Mouse (Mus musculus) lung, postnatal 4 days (tissue): Measurements from ENCODE around the gene Dctpp1.

Experiments used
- DNase-seq, 2 experiments: peaks; one replicate each; pipeline ENCODE4 v3.0.0; 2021

The Dctpp1 gene

DNA sequence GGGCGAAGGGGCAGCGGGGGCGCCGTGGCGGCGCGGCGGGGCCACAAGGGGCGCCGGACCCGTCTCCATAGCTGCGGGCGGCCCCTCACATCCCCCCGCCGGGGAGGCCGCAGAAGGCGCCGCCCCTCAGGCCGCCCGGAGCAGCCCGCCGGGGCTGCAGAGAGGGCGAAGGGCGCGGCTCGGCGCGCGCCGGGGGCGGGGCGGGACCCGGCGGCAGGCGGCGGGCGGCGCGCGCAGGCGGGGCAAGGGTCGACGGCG, 52.3 kb downstream of the Dctpp1 start, which contains the start of gene Tbc1d10b:
Gene Tbc1d10b (minus strand): TSS at position 174 of the 258 bp plus-strand sequence.
- no peak for DNase-seq

DNA sequence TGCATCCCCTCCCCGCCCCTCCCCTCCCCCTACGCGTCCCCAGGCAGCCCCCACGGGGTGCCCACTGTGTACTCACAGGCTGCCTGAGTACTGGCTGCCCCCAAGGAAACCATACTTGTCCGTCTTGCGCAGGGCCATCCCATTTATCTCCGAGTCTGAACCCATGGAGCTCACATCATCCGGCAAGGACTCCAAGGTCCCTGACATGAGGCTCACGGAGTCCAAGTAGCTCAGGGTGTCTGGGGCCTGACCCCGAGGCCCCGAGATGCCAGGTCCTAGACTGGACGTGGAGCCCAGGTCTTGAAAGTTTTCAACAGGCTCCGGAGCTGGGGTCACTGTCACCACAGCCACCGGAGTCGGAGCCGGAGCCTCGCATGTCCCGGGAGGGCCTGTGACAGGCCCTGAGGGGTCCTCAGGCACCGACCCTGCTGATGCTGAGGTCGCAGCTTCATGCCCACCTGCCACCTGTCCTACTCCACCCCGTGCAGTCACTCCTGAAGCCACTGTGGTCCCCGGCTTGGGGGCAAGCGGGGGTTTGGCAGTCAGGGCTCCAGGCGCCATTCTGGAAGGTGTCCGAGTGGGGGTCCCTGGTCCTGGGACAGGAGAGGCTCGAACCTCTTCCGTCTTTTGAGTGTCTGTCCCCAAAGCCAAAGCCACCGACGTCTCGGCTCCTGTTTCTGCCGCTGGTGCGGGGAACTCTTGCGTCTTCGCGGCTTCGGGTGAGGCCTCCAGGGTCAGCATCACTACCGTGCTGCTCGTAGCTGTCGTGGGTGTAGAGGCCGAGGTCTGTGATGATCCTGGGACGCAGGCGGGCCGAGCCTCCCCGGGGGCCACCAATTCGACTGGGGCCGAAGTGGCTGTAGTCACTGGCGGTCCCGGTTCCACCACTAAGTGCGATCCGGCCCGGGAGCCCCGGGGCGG, 52.9 kb downstream of the Dctpp1 start:
- peak; percentile 33 to 44 for DNase-seq
